Mouse (Mus musculus): ENCODE results near the gene Eid1. TPM values are rescaled to one million over a fixed set of nuclear protein-coding genes. Genes with fewer than 3 reads are reported as not detected.

The Eid1 gene
- polyA plus RNA-seq, 1 experiment from 2014 or later = 336 TPM

GRCm38 (mm10) chr2:125672568-125672956 lies 333 bp upstream of the Eid1 start:
- ATAC-seq (replicated peaks; ENCODE audit: insufficient number of reproducible peaks, low FRiP score, low TSS enrichment, low read depth) = peak; percentile 74

DNA sequence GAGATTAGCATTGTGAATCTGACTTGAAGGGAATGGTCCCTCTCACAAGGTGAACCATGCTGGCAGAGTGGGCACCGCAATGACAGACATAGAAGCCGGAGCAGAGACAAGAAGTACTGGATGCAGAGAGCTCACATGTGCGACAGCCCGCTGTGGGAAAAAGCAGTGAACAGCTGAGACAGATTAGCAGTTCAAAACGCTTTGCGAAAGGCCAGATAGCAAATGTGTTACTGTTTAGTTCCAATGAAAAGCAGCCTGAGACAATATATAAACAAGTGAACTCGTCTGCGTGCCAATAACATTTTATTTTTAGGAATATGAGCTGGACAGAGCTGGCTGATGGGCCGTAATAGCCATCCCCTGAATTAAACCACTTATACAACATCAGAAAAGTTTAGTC lies 8.9 kb downstream of the Eid1 start:
- WGBS = 38% methylated on average over 9 of the region's 9 CpGs

More at GRCm38 (mm10) chr2:125672568-125672956, 333 bp upstream of the Eid1 start:
- H3K27ac ChIP-seq (replicated peaks; ENCODE audit: low read depth, low read length) = peak overlapping the region; percentile 90
- H3K4me2 ChIP-seq (ENCODE audit: low read depth, low read length) = peak overlapping the region; percentile 62
- no peaks in the 10 kb centered on the region for H3K4me1 ChIP-seq (ENCODE audit: control insufficient read depth, insufficient read depth, low read length)
- DNase-seq (ENCODE audit: low spot score) = no peak
- H3K27me3 ChIP-seq (ENCODE audit: control insufficient read depth, insufficient read depth, low read length) = no peaks in the 10 kb centered on the region
- no peaks in the 10 kb centered on the region for H3K9me3 ChIP-seq (replicated peaks; ENCODE audit: control insufficient read depth, low read length)
- H3K9ac ChIP-seq (replicated peaks; ENCODE audit: low read length) = peak overlapping the region; percentile 96
- H3K4me3 ChIP-seq (ENCODE audit: low read depth, low read length) = peak overlapping the region; percentile 80
- H3K36me3 ChIP-seq (replicated peaks; ENCODE audit: control insufficient read depth, insufficient read depth, low read depth, low read length) = no peaks in the 10 kb centered on the region
- WGBS = 25% methylated on average over 9 of the region's 20 CpGs

GRCm38 (mm10) chr2:125683895-125684294 lies 11.0 kb downstream of the Eid1 start:
- H3K27ac ChIP-seq (replicated peaks; ENCODE audit: low read depth, low read length) = no peak overlapping the region
- no peaks in the 10 kb centered on the region; the same call in 1 of the 2 replicates for H3K27me3 ChIP-seq (ENCODE audit: control insufficient read depth, insufficient read depth, low read length)
- WGBS = 86% methylated on average over 7 of the region's 7 CpGs
- no peak overlapping the region for H3K4me3 ChIP-seq (ENCODE audit: low read depth, low read length)
- no peaks in the 10 kb centered on the region for H3K9me3 ChIP-seq (replicated peaks; ENCODE audit: control insufficient read depth, low read length)
- no peak overlapping the region for H3K9ac ChIP-seq (replicated peaks; ENCODE audit: low read length)
- DNase-seq (ENCODE audit: low spot score) = no peak
- H3K36me3 ChIP-seq (replicated peaks; ENCODE audit: control insufficient read depth, insufficient read depth, low read depth, low read length) = no peaks in the 10 kb centered on the region
- H3K4me1 ChIP-seq (ENCODE audit: control insufficient read depth, insufficient read depth, low read length) = no peaks in the 10 kb centered on the region
- no peak overlapping the region for H3K4me2 ChIP-seq (ENCODE audit: low read depth, low read length)
- ATAC-seq (replicated peaks; ENCODE audit: insufficient number of reproducible peaks, low FRiP score, low TSS enrichment, low read depth) = no peak

More for the DNA sequence above, 8.9 kb downstream of the Eid1 start:
- H3K9ac ChIP-seq (replicated peaks; ENCODE audit: low read length) = no peak overlapping the region
- H3K4me2 ChIP-seq (ENCODE audit: low read depth, low read length) = no peak overlapping the region
- DNase-seq (ENCODE audit: low spot score) = peak; percentile 81
- H3K36me3 ChIP-seq (replicated peaks; ENCODE audit: control insufficient read depth, insufficient read depth, low read depth, low read length) = no peaks in the 10 kb centered on the region
- no peaks in the 10 kb centered on the region for H3K9me3 ChIP-seq (replicated peaks; ENCODE audit: control insufficient read depth, low read length)
- no peaks in the 10 kb centered on the region for H3K4me1 ChIP-seq (ENCODE audit: control insufficient read depth, insufficient read depth, low read length)
- H3K4me3 ChIP-seq (ENCODE audit: low read depth, low read length) = no peak overlapping the region
- no peaks in the 10 kb centered on the region; the same call in 1 of the 2 replicates for H3K27me3 ChIP-seq (ENCODE audit: control insufficient read depth, insufficient read depth, low read length)
- ATAC-seq (replicated peaks; ENCODE audit: insufficient number of reproducible peaks, low FRiP score, low TSS enrichment, low read depth) = no peak
- no peak overlapping the region for H3K27ac ChIP-seq (replicated peaks; ENCODE audit: low read depth, low read length)

DNA sequence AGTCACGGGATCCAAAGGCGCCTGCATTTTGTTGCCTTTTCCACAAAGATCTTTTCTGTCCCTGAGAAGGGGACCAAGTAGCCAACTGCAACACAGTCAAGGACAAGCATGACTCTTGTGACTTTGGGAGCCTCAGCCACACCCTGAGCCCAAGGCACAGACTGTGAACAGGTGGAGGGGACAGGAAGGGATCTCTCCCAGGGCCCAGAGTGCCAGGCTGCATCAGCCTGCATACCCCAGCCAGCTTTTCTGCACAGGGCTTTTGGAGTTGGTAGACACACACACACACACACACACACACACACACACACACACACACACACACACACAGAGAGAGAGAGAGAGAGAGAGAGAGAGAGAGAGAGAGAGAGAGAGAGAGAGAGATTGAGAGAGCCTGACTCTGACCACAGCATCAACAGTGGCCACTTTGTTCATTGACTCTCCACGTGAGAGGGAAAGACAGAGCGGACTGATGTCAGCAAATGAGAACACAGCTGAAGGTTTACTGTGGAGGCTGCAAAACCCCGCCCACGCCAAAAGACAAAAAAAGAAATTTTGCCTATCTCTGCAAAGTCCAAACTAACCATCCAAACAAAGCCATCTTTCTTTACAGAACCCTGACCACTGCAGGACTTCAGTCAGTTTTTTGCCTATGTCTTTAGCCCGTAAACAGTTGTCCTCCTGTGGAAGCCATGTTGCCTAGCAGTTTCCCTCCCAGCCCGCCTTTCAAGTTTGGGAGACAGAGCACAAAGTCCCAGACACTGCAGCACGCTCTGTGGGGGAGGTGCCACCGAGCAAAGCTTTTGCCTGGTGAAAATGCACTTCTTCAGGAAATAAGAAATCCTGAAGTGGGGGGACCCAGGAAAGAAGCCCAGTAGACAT lies 11.9 kb downstream of the Eid1 start:
- H3K9ac ChIP-seq (replicated peaks; ENCODE audit: low read length) = no peak overlapping the region
- H3K4me2 ChIP-seq (ENCODE audit: low read depth, low read length) = no peak overlapping the region
- H3K9me3 ChIP-seq (replicated peaks; ENCODE audit: control insufficient read depth, low read length) = no peaks in the 10 kb centered on the region
- DNase-seq (ENCODE audit: low spot score) (peak; percentile 33), ATAC-seq (replicated peaks; ENCODE audit: insufficient number of reproducible peaks, low FRiP score, low TSS enrichment, low read depth) (peak; percentile 68; the same call in 1 of the 2 replicates)
- no peak overlapping the region; the same call in 1 of the 2 replicates for H3K27ac ChIP-seq (replicated peaks; ENCODE audit: low read depth, low read length)
- no peaks in the 10 kb centered on the region for H3K4me1 ChIP-seq (ENCODE audit: control insufficient read depth, insufficient read depth, low read length)
- H3K27me3 ChIP-seq (ENCODE audit: control insufficient read depth, insufficient read depth, low read length) = no peaks in the 10 kb centered on the region; the same call in 1 of the 2 replicates
- 52% methylated on average over 10 of the region's 10 CpGs for WGBS
- no peak overlapping the region for H3K4me3 ChIP-seq (ENCODE audit: low read depth, low read length)
- H3K36me3 ChIP-seq (replicated peaks; ENCODE audit: control insufficient read depth, insufficient read depth, low read depth, low read length) = no peaks in the 10 kb centered on the region

DNA sequence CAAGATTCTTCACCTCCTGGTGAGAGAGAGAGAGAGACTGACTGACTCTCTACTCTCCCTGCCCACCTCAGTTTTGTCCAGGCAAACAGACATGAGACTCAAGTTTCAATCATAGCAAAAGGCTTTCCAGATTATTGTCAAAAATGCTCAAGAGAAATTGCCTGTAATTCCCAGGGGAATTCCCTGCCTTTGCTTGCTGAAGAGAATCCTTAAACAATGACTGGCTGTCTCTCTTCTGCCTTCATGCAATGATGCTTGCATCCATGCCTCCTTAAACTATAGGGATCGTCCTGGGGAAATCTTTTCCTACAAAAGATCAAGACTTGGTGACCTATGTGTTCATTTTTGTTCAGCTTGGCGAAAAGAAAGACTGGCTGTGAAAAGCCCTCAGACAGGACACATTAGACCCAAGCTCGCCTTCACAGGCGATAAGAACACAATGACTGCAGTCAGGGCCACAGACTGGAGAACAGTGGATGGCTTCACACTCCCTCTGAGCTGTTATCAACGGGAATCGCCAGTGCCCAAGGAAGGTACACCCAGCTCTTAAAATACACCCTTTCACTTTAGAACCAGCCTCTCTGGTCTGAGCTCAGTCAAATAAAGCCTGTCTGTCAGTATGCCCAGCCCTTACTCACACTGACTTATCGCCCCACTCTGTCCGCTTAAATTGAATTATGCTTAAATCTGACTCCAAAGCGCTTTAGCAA lies 12.7 kb downstream of the Eid1 start:
- no peak overlapping the region for H3K4me2 ChIP-seq (ENCODE audit: low read depth, low read length)
- DNase-seq (ENCODE audit: low spot score) = peak; percentile 44
- no peak for ATAC-seq (replicated peaks; ENCODE audit: insufficient number of reproducible peaks, low FRiP score, low TSS enrichment, low read depth)
- no peaks in the 10 kb centered on the region for H3K27me3 ChIP-seq (ENCODE audit: control insufficient read depth, insufficient read depth, low read length)
- H3K4me1 ChIP-seq (ENCODE audit: control insufficient read depth, insufficient read depth, low read length) = no peaks in the 10 kb centered on the region
- no peaks in the 10 kb centered on the region for H3K36me3 ChIP-seq (replicated peaks; ENCODE audit: control insufficient read depth, insufficient read depth, low read depth, low read length)
- no peak overlapping the region for H3K9ac ChIP-seq (replicated peaks; ENCODE audit: low read length)
- H3K9me3 ChIP-seq (replicated peaks; ENCODE audit: control insufficient read depth, low read length) = no peaks in the 10 kb centered on the region
- 41% methylated on average over 9 of the region's 9 CpGs for WGBS
- no peak overlapping the region; the same call in 1 of the 2 replicates for H3K27ac ChIP-seq (replicated peaks; ENCODE audit: low read depth, low read length)
- no peak overlapping the region for H3K4me3 ChIP-seq (ENCODE audit: low read depth, low read length)

- Histone ChIP-seq H3K36me3 (replicated peaks; ENCODE audit: control insufficient read depth, insufficient read depth, low read depth, low read length) (no peaks in the 10 kb centered on the region), H3K27ac (replicated peaks; ENCODE audit: low read depth, low read length) (no peak overlapping the region), H3K9ac (replicated peaks; ENCODE audit: low read length) (no peak overlapping the region), H3K4me2 (ENCODE audit: low read depth, low read length) (no peak overlapping the region), H3K9me3 (replicated peaks; ENCODE audit: control insufficient read depth, low read length) (no peaks in the 10 kb centered on the region), H3K4me3 (ENCODE audit: low read depth, low read length) (no peak overlapping the region), H3K27me3 (ENCODE audit: control insufficient read depth, insufficient read depth, low read length) (no peaks in the 10 kb centered on the region), H3K4me1 (ENCODE audit: control insufficient read depth, insufficient read depth, low read length) (no peaks in the 10 kb centered on the region)
- WGBS = 55% methylated on average over 2 of the region's 2 CpGs
- DNase-seq (ENCODE audit: low spot score) (no peak), ATAC-seq (replicated peaks; ENCODE audit: insufficient number of reproducible peaks, low FRiP score, low TSS enrichment, low read depth) (no peak)
Observed at GRCm38 (mm10) chr2:125692010-125692409, 19.1 kb downstream of the Eid1 start.

- Histone ChIP-seq H3K9ac (replicated peaks; ENCODE audit: low read length) (no peak overlapping the region), H3K4me3 (ENCODE audit: low read depth, low read length) (no peak overlapping the region), H3K36me3 (replicated peaks; ENCODE audit: control insufficient read depth, insufficient read depth, low read depth, low read length) (no peaks in the 10 kb centered on the region), H3K27me3 (ENCODE audit: control insufficient read depth, insufficient read depth, low read length) (no peaks in the 10 kb centered on the region), H3K4me1 (ENCODE audit: control insufficient read depth, insufficient read depth, low read length) (no peaks in the 10 kb centered on the region), H3K9me3 (replicated peaks; ENCODE audit: control insufficient read depth, low read length) (no peaks in the 10 kb centered on the region), H3K4me2 (ENCODE audit: low read depth, low read length) (no peak overlapping the region), H3K27ac (replicated peaks; ENCODE audit: low read depth, low read length) (no peak overlapping the region)
- WGBS = 85% methylated on average over 2 of the region's 2 CpGs
- no peak for DNase-seq (ENCODE audit: low spot score)
- ATAC-seq (replicated peaks; ENCODE audit: insufficient number of reproducible peaks, low FRiP score, low TSS enrichment, low read depth) = no peak
Observed at GRCm38 (mm10) chr2:125694798-125695197, 21.9 kb downstream of the Eid1 start.

DNA sequence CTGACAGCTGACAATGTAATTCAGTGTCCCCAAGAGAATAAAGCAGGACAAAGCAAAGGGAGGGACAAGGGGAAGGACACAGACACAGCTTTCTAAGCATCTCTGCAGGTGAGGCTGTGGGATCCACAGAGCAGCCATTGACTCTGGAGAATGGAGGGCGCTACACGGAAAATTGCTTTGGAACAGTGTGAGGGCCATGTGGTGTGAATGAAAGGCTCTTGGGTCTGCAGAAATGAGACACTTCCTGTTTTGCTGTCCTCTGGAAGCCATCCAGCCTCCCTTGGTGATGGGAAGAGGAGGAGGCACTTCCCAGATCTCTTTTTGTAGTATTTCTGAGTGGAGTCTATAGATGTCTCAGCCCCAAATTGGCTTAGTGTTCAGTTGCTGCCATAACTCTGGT lies 23.3 kb downstream of the Eid1 start:
- no peak for ATAC-seq (replicated peaks; ENCODE audit: insufficient number of reproducible peaks, low FRiP score, low TSS enrichment, low read depth)

More for the DNA sequence above, 23.3 kb downstream of the Eid1 start:
- no peaks in the 10 kb centered on the region for H3K36me3 ChIP-seq (replicated peaks; ENCODE audit: control insufficient read depth, insufficient read depth, low read depth, low read length)
- H3K4me3 ChIP-seq (ENCODE audit: low read depth, low read length) = no peak overlapping the region
- no peaks in the 10 kb centered on the region for H3K27me3 ChIP-seq (ENCODE audit: control insufficient read depth, insufficient read depth, low read length)
- no peak overlapping the region for H3K9ac ChIP-seq (replicated peaks; ENCODE audit: low read length)
- H3K4me1 ChIP-seq (ENCODE audit: control insufficient read depth, insufficient read depth, low read length) = no peaks in the 10 kb centered on the region
- 64% methylated on average over 2 of the region's 2 CpGs for WGBS
- H3K27ac ChIP-seq (replicated peaks; ENCODE audit: low read depth, low read length) = no peak overlapping the region
- H3K4me2 ChIP-seq (ENCODE audit: low read depth, low read length) = no peak overlapping the region
- no peak for DNase-seq (ENCODE audit: low spot score)
- H3K9me3 ChIP-seq (replicated peaks; ENCODE audit: control insufficient read depth, low read length) = no peaks in the 10 kb centered on the region
